Mouse (Mus musculus) heart, postnatal 0 days (tissue): ENCODE measurements at regions not wholly inside any gene's neighbourhood (a gene's known extent, or its start where the extent isn't known, plus 50 kb on each side); places are given as distances from the start of the nearest gene placed in this dataset.

Experiments used
- ATAC-seq: fragments of 200-750 bp; cut with Nextera tagmentation; 2 replicates; pipeline ENCODE4 v1.8.0; 2017; ENCODE audit warnings: low read depth, moderate number of reproducible peaks, moderate library complexity; ENCODE audit not compliant: insufficient read depth
- DNase-seq: peaks from one replicate; pipeline ENCODE4 v3.0.0-alpha.2; 2016; ENCODE audit warnings: low spot score
- H3K27ac ChIP-seq: fragments of 300-500 bp; sonication (generic); 2 replicates; pipeline ENCODE4 v1.5.1; 2014; ENCODE audit warnings: low read depth, mild to moderate bottlenecking
- H3K27me3 ChIP-seq: fragments of 300-500 bp; sonication (generic); 2 replicates; pipeline ENCODE4 v1.6.1; 2014; ENCODE audit warnings: low read length, mixed read lengths; ENCODE audit not compliant: control insufficient read depth, insufficient read depth
- H3K36me3 ChIP-seq: fragments of 300-500 bp; sonication (generic); replicated peaks from 2 replicates; pipeline ENCODE4 v1.6.1; 2014; ENCODE audit warnings: low read length, mixed read lengths; ENCODE audit not compliant: control insufficient read depth, insufficient read depth
- H3K4me1 ChIP-seq: fragments of 300-500 bp; sonication (generic); 2 replicates; pipeline ENCODE4 v1.6.1; 2014; ENCODE audit warnings: antibody characterized with exemption; ENCODE audit not compliant: control insufficient read depth, insufficient read depth
- H3K4me2 ChIP-seq: fragments of 300-500 bp; sonication (generic); 2 replicates; pipeline ENCODE4 v1.6.1; 2014; ENCODE audit warnings: low read depth, mild to moderate bottlenecking, low read length, moderate library complexity
- H3K4me3 ChIP-seq: fragments of 300-500 bp; sonication (generic); 2 replicates; pipeline ENCODE4 v1.5.1; 2014; ENCODE audit warnings: low read depth, low read length
- H3K9ac ChIP-seq: fragments of 300-500 bp; sonication (generic); replicated peaks from 2 replicates; pipeline ENCODE4 v1.6.1; 2014; ENCODE audit warnings: low read depth, low read length, mixed read lengths
- H3K9me3 ChIP-seq: fragments of 300-500 bp; sonication (generic); replicated peaks from 2 replicates; pipeline ENCODE4 v1.6.1; 2016; ENCODE audit warnings: low read length; ENCODE audit not compliant: control insufficient read depth
- CTCF ChIP-seq: IDR thresholded peaks from 2 replicates; pipeline ENCODE4 v1.5.1; 2016; ENCODE audit warnings: antibody characterized with exemption, control low read depth, low read depth
- EP300 ChIP-seq: IDR thresholded peaks from 2 replicates; pipeline ENCODE4 v1.6.1; 2016; ENCODE audit warnings: antibody characterized with exemption, low read depth
- WGBS: fragments of 180-500 bp; shearing (Covaris S2); extraction: QIAGEN DNeasy Blood & Tissue Kit; methylation state at CpG from one replicate; pipeline ENCODE4 v1.1.7; 2014; 5-methylcytosine and 5-hydroxymethylcytosine counted together

GRCm38 (mm10) chr2:17882389-17882788 lies 114.4 kb downstream of the H2al2a start:
- H3K9ac ChIP-seq, result no peak overlapping the region
- H3K36me3 ChIP-seq, result no peaks in the 10 kb centered on the region
- peak; percentile 15 for DNase-seq
- no peak for TF ChIP-seq EP300
- TF ChIP-seq CTCF, result no peak
- no peak overlapping the region for H3K4me3 ChIP-seq
- H3K9me3 ChIP-seq, result no peaks in the 10 kb centered on the region
- H3K27me3 ChIP-seq, result no peaks in the 10 kb centered on the region
- ATAC-seq, result no peak
- H3K4me2 ChIP-seq, result no peak overlapping the region
- H3K27ac ChIP-seq, result no peak overlapping the region
- no peaks in the 10 kb centered on the region for H3K4me1 ChIP-seq
- 50% methylated on average over 12 of the region's 12 CpGs for WGBS

GRCm38 (mm10) chr2:17880800-17881717 lies 115.7 kb downstream of the H2al2a start:
- peak; percentile 23 for DNase-seq
- H3K9me3 ChIP-seq, result no peaks in the 10 kb centered on the region
- H3K4me3 ChIP-seq, result no peak overlapping the region
- no peak for TF ChIP-seq EP300
- no peak for TF ChIP-seq CTCF
- no peaks in the 10 kb centered on the region for H3K36me3 ChIP-seq
- 38% methylated on average over 11 of the region's 11 CpGs for WGBS
- H3K9ac ChIP-seq, result no peak overlapping the region
- peak overlapping the region; percentile 74 for H3K27ac ChIP-seq
- H3K4me1 ChIP-seq, result no peaks in the 10 kb centered on the region
- peak; percentile 83 for ATAC-seq
- peak overlapping the region; percentile 12; the same call in 1 of the 2 replicates for H3K4me2 ChIP-seq
- no peaks in the 10 kb centered on the region for H3K27me3 ChIP-seq

GRCm38 (mm10) chr2:17877901-17878300 lies 118.9 kb downstream of the H2al2a start:
- Histone ChIP-seq H3K27me3 (no peaks in the 10 kb centered on the region), H3K4me1 (no peaks in the 10 kb centered on the region), H3K9me3 (no peaks in the 10 kb centered on the region), H3K36me3 (no peaks in the 10 kb centered on the region), H3K4me2 (no peak overlapping the region), H3K27ac (no peak overlapping the region), H3K4me3 (no peak overlapping the region), H3K9ac (no peak overlapping the region)
- no peak for TF ChIP-seq EP300
- no peak for TF ChIP-seq CTCF
- ATAC-seq, result no peak
- WGBS, result 76% methylated on average over 1 of the region's 1 CpGs
- DNase-seq, result no peak

- Histone ChIP-seq H3K9me3 (no peaks in the 10 kb centered on the region), H3K4me1 (no peaks in the 10 kb centered on the region), H3K9ac (no peak overlapping the region), H3K4me2 (no peak overlapping the region), H3K27me3 (no peaks in the 10 kb centered on the region), H3K4me3 (no peak overlapping the region), H3K36me3 (no peaks in the 10 kb centered on the region), H3K27ac (no peak overlapping the region)
- TF ChIP-seq EP300 (no peak), CTCF (no peak)
- ATAC-seq (no peak), DNase-seq (no peak)
- 90% methylated on average over 3 of the region's 3 CpGs for WGBS
Observed at GRCm38 (mm10) chr2:17876942-17877341, 119.8 kb downstream of the H2al2a start.

GRCm38 (mm10) chr2:17876155-17876554 lies 120.6 kb downstream of the H2al2a start:
- ATAC-seq (peak; percentile 58; the same call in 1 of the 2 replicates), DNase-seq (no peak)
- no peak overlapping the region for H3K4me2 ChIP-seq
- no peak overlapping the region for H3K27ac ChIP-seq
- no peak overlapping the region for H3K9ac ChIP-seq
- H3K9me3 ChIP-seq, result no peaks in the 10 kb centered on the region
- H3K36me3 ChIP-seq, result no peaks in the 10 kb centered on the region
- WGBS, result 53% methylated on average over 9 of the region's 9 CpGs
- H3K4me3 ChIP-seq, result no peak overlapping the region
- TF ChIP-seq EP300 (no peak), CTCF (no peak)
- no peaks in the 10 kb centered on the region for H3K27me3 ChIP-seq
- no peaks in the 10 kb centered on the region for H3K4me1 ChIP-seq
